Mouse (Mus musculus): ENCODE data around the gene Cops4. TPM values are rescaled to one million over a fixed set of nuclear protein-coding genes. Genes with fewer than 3 reads are reported as not detected.

Cops4 gene
- polyA plus RNA-seq, 1 experiment from 2014 or later = 151 TPM

DNA sequence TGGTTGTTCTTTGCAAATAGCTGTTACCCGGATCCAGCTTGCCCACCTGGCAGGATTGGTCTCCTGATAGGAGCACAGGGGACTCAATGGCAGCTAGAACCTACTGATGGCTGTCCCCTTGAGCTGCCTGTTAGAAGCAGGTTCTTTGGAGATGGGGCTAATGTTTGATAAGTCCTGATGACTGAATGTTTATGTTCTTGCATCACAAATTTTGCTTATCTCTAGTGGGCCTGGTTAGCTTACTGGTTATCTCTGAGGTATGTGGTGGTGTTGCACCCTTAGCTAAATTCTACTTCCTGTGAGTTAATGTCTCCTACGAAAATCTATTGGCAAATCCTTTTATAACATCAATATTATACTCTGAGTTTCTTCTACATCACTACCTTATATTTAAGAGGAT lies 33.8 kb downstream of the Cops4 start:
- 52% methylated on average over 2 of the region's 2 CpGs for WGBS

DNA sequence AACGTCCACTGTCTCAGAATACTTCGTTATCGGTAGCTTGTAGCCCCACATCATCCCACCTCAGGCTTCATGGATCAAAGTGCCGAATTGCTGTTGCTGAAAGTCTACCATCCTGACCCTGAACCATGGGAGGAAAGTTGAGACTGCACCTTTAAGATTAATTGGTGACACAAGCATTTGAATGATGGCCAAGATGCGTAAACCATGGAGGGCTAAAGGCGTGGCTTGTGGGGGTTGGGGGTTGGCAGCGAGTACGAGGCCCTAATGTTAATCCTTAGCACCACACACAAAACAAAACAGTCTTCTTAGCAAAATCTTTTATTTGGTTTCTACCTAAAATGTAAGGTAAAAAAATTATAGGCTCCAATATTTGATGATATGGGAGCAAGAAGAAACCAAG lies 35.3 kb downstream of the Cops4 start:
- Histone ChIP-seq H3K27me3 (ENCODE audit: control insufficient read depth, insufficient read depth, low read length) (no peaks in the 10 kb centered on the region), H3K4me3 (ENCODE audit: low read length) (no peak overlapping the region), H3K4me2 (ENCODE audit: low read depth, low read length) (no peak overlapping the region), H3K36me3 (ENCODE audit: control insufficient read depth, insufficient read depth) (peaks cover 10% of the 10 kb centered on the region), H3K27ac (ENCODE audit: low read length) (no peak overlapping the region), H3K9ac (ENCODE audit: low read length) (no peak overlapping the region), H3K4me1 (ENCODE audit: control insufficient read depth, insufficient read depth, low read length) (no peaks in the 10 kb centered on the region), H3K9me3 (replicated peaks; ENCODE audit: control insufficient read depth, low read length) (no peaks in the 10 kb centered on the region)
- no peak for ATAC-seq (replicated peaks; ENCODE audit: extremely low read depth, insufficient read depth, low FRiP score)
- 48% methylated on average over 8 of the region's 8 CpGs for WGBS

More for the DNA sequence above, 33.8 kb downstream of the Cops4 start:
- Histone ChIP-seq H3K36me3 (ENCODE audit: control insufficient read depth, insufficient read depth) (peaks cover 23% of the 10 kb centered on the region), H3K4me1 (ENCODE audit: control insufficient read depth, insufficient read depth, low read length) (no peaks in the 10 kb centered on the region), H3K9me3 (replicated peaks; ENCODE audit: control insufficient read depth, low read length) (no peaks in the 10 kb centered on the region), H3K27ac (ENCODE audit: low read length) (no peak overlapping the region), H3K9ac (ENCODE audit: low read length) (no peak overlapping the region), H3K27me3 (ENCODE audit: control insufficient read depth, insufficient read depth, low read length) (no peaks in the 10 kb centered on the region), H3K4me2 (ENCODE audit: low read depth, low read length) (no peak overlapping the region), H3K4me3 (ENCODE audit: low read length) (no peak overlapping the region)
- no peak for ATAC-seq (replicated peaks; ENCODE audit: extremely low read depth, insufficient read depth, low FRiP score)

DNA sequence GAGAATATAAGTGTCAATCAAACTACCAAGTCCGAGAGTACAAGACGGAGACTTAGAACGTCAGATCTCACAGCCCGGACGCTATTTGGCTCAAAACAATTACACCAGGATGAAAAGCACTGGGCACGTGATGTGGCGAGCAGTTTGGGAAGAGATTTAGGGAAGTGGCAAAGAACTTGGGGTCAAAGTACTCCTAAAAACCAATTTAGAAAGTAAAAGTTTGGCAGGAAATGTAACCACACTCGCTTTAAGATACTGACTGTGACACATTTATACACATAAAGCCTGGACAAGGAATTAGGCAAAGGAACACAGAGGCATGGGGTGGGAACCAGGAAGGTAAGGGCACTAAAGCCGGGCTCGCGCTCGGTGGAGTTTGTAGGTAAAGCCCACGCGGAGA lies 38.9 kb downstream of the Cops4 start:
- Histone ChIP-seq H3K36me3 (ENCODE audit: control insufficient read depth, insufficient read depth) (no peaks in the 10 kb centered on the region), H3K9me3 (replicated peaks; ENCODE audit: control insufficient read depth, low read length) (no peaks in the 10 kb centered on the region), H3K27ac (ENCODE audit: low read length) (no peak overlapping the region), H3K27me3 (ENCODE audit: control insufficient read depth, insufficient read depth, low read length) (no peaks in the 10 kb centered on the region), H3K4me3 (ENCODE audit: low read length) (no peak overlapping the region), H3K4me2 (ENCODE audit: low read depth, low read length) (no peak overlapping the region), H3K4me1 (ENCODE audit: control insufficient read depth, insufficient read depth, low read length) (no peaks in the 10 kb centered on the region), H3K9ac (ENCODE audit: low read length) (no peak overlapping the region)
- WGBS = 78% methylated on average over 14 of the region's 14 CpGs
- ATAC-seq (replicated peaks; ENCODE audit: extremely low read depth, insufficient read depth, low FRiP score) = no peak

- Histone ChIP-seq H3K9me3 (replicated peaks; ENCODE audit: control insufficient read depth, low read length) (no peaks in the 10 kb centered on the region), H3K4me2 (ENCODE audit: low read depth, low read length) (no peak overlapping the region), H3K4me3 (ENCODE audit: low read length) (no peak overlapping the region), H3K9ac (ENCODE audit: low read length) (no peak overlapping the region), H3K27me3 (ENCODE audit: control insufficient read depth, insufficient read depth, low read length) (no peaks in the 10 kb centered on the region), H3K36me3 (ENCODE audit: control insufficient read depth, insufficient read depth) (no peaks in the 10 kb centered on the region), H3K27ac (ENCODE audit: low read length) (no peak overlapping the region), H3K4me1 (ENCODE audit: control insufficient read depth, insufficient read depth, low read length) (no peaks in the 10 kb centered on the region)
- no peak for ATAC-seq (replicated peaks; ENCODE audit: extremely low read depth, insufficient read depth, low FRiP score)
- 55% methylated on average over 9 of the region's 9 CpGs for WGBS
These were observed 39.4 kb downstream of the Cops4 start for GRCm38 (mm10) chr5:100557537-100557936.

DNA sequence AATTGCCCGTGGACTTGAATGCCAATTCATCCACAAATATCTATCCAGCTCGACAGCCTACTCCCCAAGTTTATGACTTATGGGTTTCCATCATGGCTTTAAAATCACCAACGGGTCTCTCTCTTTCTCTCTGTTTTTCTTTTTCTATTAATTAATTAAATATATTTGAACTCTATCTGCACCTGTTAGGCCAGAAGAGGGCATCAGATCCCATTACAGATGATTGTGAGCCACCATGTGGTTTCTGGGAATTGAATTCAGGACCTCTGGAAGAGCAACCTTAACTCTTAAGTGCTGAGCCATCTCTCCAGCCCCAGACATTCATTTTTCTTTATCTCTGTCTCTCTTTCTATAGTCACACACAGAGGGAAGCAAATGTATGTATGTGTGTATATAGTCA lies 40.7 kb downstream of the Cops4 start:
- no peaks in the 10 kb centered on the region for H3K27me3 ChIP-seq (ENCODE audit: control insufficient read depth, insufficient read depth, low read length)
- no peak overlapping the region for H3K27ac ChIP-seq (ENCODE audit: low read length)
- no peak for ATAC-seq (replicated peaks; ENCODE audit: extremely low read depth, insufficient read depth, low FRiP score)
- no peak overlapping the region for H3K4me2 ChIP-seq (ENCODE audit: low read depth, low read length)
- no peak overlapping the region for H3K9ac ChIP-seq (ENCODE audit: low read length)
- H3K9me3 ChIP-seq (replicated peaks; ENCODE audit: control insufficient read depth, low read length) = no peaks in the 10 kb centered on the region
- H3K36me3 ChIP-seq (ENCODE audit: control insufficient read depth, insufficient read depth) = no peaks in the 10 kb centered on the region
- 78% methylated on average over 3 of the region's 3 CpGs for WGBS
- H3K4me3 ChIP-seq (ENCODE audit: low read length) = no peak overlapping the region
- H3K4me1 ChIP-seq (ENCODE audit: control insufficient read depth, insufficient read depth, low read length) = no peaks in the 10 kb centered on the region

DNA sequence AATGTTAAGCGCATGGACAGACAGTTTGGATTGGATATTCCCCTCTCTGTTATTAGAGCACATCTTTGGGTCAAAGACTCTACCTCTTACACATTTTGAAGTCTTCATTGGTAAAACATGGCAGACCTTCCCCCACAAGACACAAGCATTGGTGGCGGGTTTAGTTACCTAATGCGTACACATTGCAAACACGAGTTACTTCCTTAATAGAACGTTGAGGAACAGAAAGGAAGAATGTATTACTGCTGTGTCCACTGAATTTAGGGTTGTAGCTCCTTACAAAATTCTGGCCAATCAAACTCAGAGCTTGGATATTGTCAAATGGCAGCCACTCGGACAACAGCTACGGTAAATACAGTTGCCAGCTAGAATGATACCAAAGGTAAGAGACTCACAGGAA lies 41.2 kb downstream of the Cops4 start:
- H3K4me3 ChIP-seq (ENCODE audit: low read length) = no peak overlapping the region
- no peaks in the 10 kb centered on the region for H3K36me3 ChIP-seq (ENCODE audit: control insufficient read depth, insufficient read depth)
- 83% methylated on average over 7 of the region's 7 CpGs for WGBS
- H3K4me2 ChIP-seq (ENCODE audit: low read depth, low read length) = no peak overlapping the region
- no peak for ATAC-seq (replicated peaks; ENCODE audit: extremely low read depth, insufficient read depth, low FRiP score)
- no peaks in the 10 kb centered on the region for H3K4me1 ChIP-seq (ENCODE audit: control insufficient read depth, insufficient read depth, low read length)
- H3K9ac ChIP-seq (ENCODE audit: low read length) = no peak overlapping the region
- H3K27ac ChIP-seq (ENCODE audit: low read length) = no peak overlapping the region
- no peaks in the 10 kb centered on the region for H3K9me3 ChIP-seq (replicated peaks; ENCODE audit: control insufficient read depth, low read length)
- no peaks in the 10 kb centered on the region for H3K27me3 ChIP-seq (ENCODE audit: control insufficient read depth, insufficient read depth, low read length)

- no peak overlapping the region for H3K27ac ChIP-seq (ENCODE audit: low read length)
- ATAC-seq (replicated peaks; ENCODE audit: extremely low read depth, insufficient read depth, low FRiP score) = no peak
- 79% methylated on average over 9 of the region's 9 CpGs for WGBS
These were observed 44.6 kb downstream of the Cops4 start for GRCm38 (mm10) chr5:100562702-100563101.

DNA sequence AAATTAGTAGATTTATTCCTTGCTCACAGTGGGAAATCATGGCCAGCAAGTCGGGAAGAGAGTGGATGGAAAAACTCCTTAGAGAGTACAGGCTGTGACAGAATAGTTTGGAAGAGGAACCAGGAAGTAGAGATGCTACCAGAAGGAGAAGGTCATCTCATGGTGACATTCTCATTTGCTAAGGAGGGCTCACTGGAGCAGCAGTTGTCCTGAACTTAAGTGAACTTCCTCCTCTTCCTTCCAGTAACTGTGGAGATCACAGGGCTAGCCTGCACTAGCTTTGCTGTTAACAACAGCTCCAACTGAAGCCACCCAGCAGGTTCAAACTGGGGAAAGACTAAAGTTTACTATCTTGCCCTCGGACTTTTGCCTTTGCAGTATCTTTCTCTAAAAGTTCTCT lies 48.7 kb downstream of the Cops4 start:
- H3K27ac ChIP-seq (ENCODE audit: low read length) = no peak overlapping the region
- no peak for ATAC-seq (replicated peaks; ENCODE audit: extremely low read depth, insufficient read depth, low FRiP score)
- H3K4me2 ChIP-seq (ENCODE audit: low read depth, low read length) = no peak overlapping the region

More at GRCm38 (mm10) chr5:100562702-100563101, 44.6 kb downstream of the Cops4 start:
- Histone ChIP-seq H3K36me3 (ENCODE audit: control insufficient read depth, insufficient read depth) (no peaks in the 10 kb centered on the region), H3K9me3 (replicated peaks; ENCODE audit: control insufficient read depth, low read length) (no peaks in the 10 kb centered on the region), H3K4me1 (ENCODE audit: control insufficient read depth, insufficient read depth, low read length) (no peaks in the 10 kb centered on the region), H3K4me2 (ENCODE audit: low read depth, low read length) (no peak overlapping the region), H3K9ac (ENCODE audit: low read length) (no peak overlapping the region), H3K27me3 (ENCODE audit: control insufficient read depth, insufficient read depth, low read length) (no peaks in the 10 kb centered on the region), H3K4me3 (ENCODE audit: low read length) (no peak overlapping the region)

DNA sequence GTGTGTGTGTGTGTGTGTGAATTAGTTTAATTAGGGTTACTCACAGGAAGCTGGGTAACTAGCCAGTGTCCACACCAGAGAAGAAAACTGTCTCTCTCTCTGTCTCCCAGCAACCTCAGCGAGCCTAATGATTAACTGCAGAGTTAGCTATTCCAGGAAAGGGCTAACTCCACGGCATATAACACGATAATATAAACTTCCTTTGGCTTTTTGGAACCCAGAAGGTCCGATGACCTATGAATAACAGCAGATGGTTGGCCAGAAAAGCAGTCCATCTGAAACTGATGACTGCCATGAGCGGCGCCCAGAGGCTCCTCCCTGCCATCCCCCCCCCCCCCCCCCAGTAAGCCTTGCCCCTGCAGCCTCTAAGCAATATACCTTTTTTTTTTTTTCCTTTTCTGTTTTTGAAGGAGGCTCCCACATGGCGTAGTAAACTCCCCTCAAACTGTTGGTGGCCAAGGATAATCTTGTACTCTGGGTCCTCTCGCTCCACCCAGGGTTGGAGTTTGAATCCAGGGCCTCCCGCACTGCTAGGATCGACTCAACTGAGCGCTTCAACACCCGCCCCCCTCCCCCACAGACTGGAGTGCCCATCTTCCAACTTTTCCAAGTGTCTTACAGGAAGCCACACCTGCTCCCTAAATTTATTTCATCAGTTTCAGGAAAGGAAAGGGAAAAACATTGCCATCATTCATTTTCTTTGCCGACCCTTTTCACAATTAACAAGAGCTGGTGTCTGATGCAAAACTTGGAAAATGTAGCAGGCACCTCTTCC lies 49.3 kb downstream of the Cops4 start:
- H3K4me1 ChIP-seq (ENCODE audit: control insufficient read depth, insufficient read depth, low read length) = 0 out of 2 replicates have a peak, but pooled peaks cover 2% of the 10 kb centered on the region
- H3K27me3 ChIP-seq (ENCODE audit: control insufficient read depth, insufficient read depth, low read length) = no peaks in the 10 kb centered on the region
- H3K4me3 ChIP-seq (ENCODE audit: low read length) = no peak overlapping the region
- H3K4me2 ChIP-seq (ENCODE audit: low read depth, low read length) = no peak overlapping the region
- WGBS = 67% methylated on average over 13 of the region's 13 CpGs
- no peaks in the 10 kb centered on the region for H3K9me3 ChIP-seq (replicated peaks; ENCODE audit: control insufficient read depth, low read length)
- no peaks in the 10 kb centered on the region for H3K36me3 ChIP-seq (ENCODE audit: control insufficient read depth, insufficient read depth)
- no peak for ATAC-seq (replicated peaks; ENCODE audit: extremely low read depth, insufficient read depth, low FRiP score)
- H3K27ac ChIP-seq (ENCODE audit: low read length) = no peak overlapping the region
- no peak overlapping the region for H3K9ac ChIP-seq (ENCODE audit: low read length)

More for the DNA sequence above, 48.7 kb downstream of the Cops4 start:
- Histone ChIP-seq H3K9ac (ENCODE audit: low read length) (no peak overlapping the region), H3K4me3 (ENCODE audit: low read length) (no peak overlapping the region), H3K9me3 (replicated peaks; ENCODE audit: control insufficient read depth, low read length) (no peaks in the 10 kb centered on the region), H3K27me3 (ENCODE audit: control insufficient read depth, insufficient read depth, low read length) (no peaks in the 10 kb centered on the region), H3K4me1 (ENCODE audit: control insufficient read depth, insufficient read depth, low read length) (0 out of 2 replicates have a peak, but pooled peaks cover 2% of the 10 kb centered on the region), H3K36me3 (ENCODE audit: control insufficient read depth, insufficient read depth) (no peaks in the 10 kb centered on the region)
- 72% methylated on average over 2 of the region's 2 CpGs for WGBS

Measured in heart, embryonic 16.5 days (tissue).